ENCODE assay signal across 16 mouse cellular contexts in the genomic region with DNA sequence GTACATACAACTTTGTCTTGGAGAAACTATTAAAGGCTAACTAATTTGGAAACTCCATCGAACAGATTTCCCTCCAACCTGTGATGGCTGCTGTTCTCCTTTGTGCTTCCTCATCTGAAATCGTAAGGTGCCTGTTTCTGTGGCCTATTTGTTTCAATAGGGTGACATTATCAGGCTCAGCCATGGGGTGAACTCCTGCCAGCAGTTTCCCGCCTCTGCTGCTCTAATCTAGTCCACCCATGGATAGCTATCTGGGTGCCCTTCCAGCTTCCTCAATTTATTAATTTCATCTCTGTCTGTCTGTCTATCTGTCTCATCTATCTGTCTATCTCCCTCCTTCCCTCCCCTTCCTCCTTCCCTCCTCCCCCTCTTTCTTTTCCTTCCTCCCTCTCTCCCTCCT.
"Had no signal": no experiment of that assay in that cellular context is flagged by ENCODE, and none has a peak within 500 bp of the region (broad histone marks: within the 10 kb centered on the region; RNA-seq: fewer than 3 reads in every experiment).

No protein-coding gene starts in this region.

- H3K36me3 ChIP-seq: midbrain, embryonic 15.5 days had no signal

- H3K9ac ChIP-seq: kidney, embryonic 15.5 days; midbrain, embryonic 15.5 days; neural tube, embryonic 13.5 days had no signal

- H3K4me3 ChIP-seq: kidney, embryonic 15.5 days; left cerebral cortex, adult 2 months; limb, embryonic 10.5 days; midbrain, embryonic 15.5 days; neural tube, embryonic 13.5 days had no signal

- H3K4me1 ChIP-seq: midbrain, embryonic 15.5 days had no signal

- H3K9me3 ChIP-seq: kidney, embryonic 15.5 days; limb, embryonic 10.5 days; midbrain, embryonic 15.5 days; neural tube, embryonic 13.5 days had no signal

- H3K27me3 ChIP-seq: kidney, embryonic 15.5 days; midbrain, embryonic 15.5 days; neural tube, embryonic 13.5 days had no signal

- DNase-seq: kidney, adult 2 months; kidney, postnatal 14 days; lung, adult 2 months; lung, postnatal 36 days; retina, postnatal 1 day; right cerebral cortex, postnatal 4 days; spleen, adult 18-20 months; thymus, adult 18-20 months; thymus, postnatal 14 days had no signal

- ATAC-seq: lung, postnatal 0 days had no signal

- H3K27ac ChIP-seq: kidney, embryonic 15.5 days; left cerebral cortex, adult 2 months; limb, embryonic 10.5 days; midbrain, embryonic 15.5 days; neural tube, embryonic 13.5 days had no signal

- H3K4me2 ChIP-seq: kidney, embryonic 15.5 days; midbrain, embryonic 11.5 days; midbrain, embryonic 15.5 days; neural tube, embryonic 13.5 days had no signal
